Mouse (Mus musculus) WW6 (cell line): ENCODE data around the gene Pid1.

Experiments
- DNase-seq: peaks from one replicate; pipeline ENCODE4 v3.0.0-alpha.2; 2013; ENCODE audit warnings: low read depth, low spot score

The Pid1 gene

DNA sequence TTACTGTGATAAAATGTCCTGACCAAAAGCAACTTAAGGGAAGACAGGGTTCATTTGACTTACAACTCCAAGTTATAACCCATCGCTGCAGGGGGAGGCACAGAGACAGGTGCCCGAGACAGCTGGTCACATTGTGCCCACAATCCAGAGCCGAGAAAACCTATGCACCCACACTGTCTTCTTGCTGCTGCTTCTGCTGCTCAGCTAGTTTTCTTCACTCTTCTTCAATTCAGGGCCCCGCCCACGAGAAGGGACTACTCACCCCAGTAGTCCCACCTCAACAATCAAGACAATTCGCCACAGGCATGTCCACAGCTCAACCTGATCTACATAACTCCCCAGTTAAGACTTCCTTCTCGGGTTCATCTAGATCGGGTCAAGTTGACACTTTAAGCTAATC lies at the start of gene Pid1:
Gene Pid1, minus strand, starts transcription at position 214 of the 400 bp plus-strand sequence.
- DNase-seq, result no peak

DNA sequence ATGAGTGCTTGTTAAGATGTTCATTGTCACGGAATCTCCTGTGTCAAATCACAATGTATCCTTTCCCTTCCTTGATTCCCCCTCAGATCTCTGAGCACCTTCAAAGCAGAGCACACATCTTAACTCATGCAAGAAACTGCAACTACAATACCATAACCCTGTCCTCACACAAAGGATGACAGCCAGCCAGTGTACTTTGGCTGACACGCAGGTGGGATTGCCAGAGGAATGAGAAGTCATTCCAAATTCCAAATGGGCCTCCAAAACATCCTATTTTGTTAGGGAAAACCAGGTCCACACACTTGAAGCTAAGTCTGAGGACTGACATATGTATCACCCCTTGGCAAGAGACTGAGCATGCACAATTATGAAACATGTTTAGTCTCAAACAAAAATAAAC lies 45.5 kb upstream of the Pid1 start:
- no peak for DNase-seq

GRCm38 (mm10) chr1:84408873-84409272 lies 44.9 kb upstream of the Pid1 start:
- DNase-seq, result no peak

- no peak for DNase-seq
These were observed 42.9 kb upstream of the Pid1 start for GRCm38 (mm10) chr1:84406891-84407290.

DNA sequence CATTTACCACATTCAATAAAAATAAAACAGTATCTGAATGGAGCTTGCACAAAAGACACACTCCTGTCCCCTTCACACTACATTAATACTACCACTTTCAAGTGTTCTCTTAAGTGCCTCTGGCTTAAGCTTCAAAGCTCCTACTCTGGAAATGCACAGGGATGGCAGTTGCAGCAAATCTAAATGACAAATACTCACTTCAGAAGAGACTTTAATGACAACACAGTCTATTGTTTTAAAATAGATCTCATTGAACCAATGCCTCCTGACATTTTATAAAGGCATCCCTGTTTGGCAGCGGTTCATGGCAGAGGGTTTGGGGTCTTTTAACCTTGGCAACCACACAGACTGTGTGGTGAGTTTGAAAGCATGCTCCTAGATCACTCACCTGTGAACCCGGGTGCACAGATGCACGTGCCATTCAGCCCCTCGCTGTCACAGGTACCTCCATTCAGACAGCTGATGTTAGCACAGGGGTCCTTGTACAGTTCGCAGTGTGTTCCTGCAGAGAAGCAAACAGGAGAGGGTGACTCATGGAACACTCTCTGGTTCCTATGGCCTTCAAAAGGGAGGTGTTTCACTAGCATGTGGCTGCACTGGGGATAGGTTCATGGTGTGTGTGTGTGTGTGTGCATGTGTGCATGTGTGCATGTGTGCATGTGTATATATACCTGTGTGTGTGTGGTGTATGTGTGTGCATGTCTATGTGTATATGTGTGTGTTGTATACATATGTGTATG lies 41.7 kb upstream of the Pid1 start:
- no peak for DNase-seq

GRCm38 (mm10) chr1:84404880-84405279 lies 40.9 kb upstream of the Pid1 start:
- no peak for DNase-seq

DNA sequence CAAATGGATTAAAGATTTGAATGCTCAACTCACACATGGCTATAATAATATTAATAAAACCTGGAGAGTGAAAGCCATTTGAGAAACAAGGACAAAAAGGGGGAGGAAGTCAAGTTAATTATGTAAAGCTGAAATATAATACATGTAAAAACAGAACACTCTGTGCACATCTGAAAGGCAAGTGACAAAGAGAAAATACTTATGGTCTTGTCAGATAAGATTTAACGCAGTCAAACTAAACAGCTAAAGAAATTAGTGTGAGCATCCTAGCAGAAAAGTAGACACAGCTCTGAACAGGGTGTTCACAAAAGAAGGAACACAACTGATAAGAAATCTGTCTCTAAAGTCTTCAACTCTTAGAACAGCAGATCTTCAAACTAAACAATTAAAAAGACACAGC lies 38.2 kb upstream of the Pid1 start:
- no peak for DNase-seq

DNA sequence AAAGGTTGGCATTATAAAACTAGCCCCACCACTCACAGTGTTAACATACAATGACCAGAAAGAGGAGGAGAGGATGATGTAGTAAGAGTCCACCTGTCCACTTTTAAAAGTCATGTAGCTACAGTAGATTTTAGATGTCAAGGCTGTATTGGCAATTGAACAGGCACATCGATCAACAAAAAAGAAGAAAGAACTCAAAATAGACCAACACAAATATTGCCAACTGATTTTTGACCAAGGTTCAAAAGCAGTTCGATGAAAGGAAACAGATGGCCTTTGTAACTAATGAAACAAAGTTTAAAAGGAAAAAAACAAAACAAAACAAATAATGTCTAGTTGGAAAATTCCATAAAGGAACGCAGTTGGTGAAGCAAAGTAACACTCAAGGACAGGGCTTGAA lies 35.7 kb upstream of the Pid1 start:
- DNase-seq, result no peak

- no peak for DNase-seq
These were observed 35.1 kb upstream of the Pid1 start for GRCm38 (mm10) chr1:84399118-84399517.

GRCm38 (mm10) chr1:84396787-84397186 lies 32.8 kb upstream of the Pid1 start:
- DNase-seq, result no peak

DNA sequence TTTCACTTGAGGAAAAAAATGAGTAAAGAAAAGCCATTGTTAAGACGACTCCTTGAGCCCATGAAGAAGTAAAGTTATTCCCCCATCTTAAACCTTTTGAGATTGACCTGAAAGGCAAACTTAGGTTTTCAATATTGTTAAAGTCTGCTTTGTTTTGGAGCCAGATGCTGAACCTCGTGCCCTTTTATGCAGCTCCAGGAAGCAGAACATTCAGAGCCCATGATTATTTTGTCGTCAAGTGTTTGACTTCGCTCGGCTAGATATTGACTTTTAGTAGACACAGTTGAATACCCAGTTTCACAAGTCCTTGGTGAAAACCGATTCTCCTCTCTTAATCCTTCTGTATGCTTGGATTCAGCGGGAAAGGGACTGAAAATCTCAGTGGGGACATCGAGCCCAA lies 31.9 kb upstream of the Pid1 start:
- no peak for DNase-seq

DNA sequence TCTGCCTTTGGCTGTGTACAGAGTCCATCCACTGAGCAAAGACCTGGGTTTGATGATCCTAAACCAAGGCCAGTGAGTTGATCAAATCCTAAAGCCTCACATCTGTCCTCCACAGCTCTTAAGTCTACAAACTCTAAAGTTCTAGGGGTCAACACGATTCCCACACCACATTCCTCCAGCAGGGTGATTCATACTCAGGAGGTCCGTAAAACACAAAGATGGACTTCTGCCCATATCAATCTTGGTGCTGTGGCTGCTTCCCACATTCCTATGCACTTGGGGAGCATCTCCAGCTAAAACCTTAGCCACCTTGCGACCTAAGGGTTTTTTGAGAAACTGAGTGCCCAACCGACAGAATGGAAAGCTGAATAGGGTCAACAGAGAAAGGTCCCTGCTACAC lies 27.0 kb upstream of the Pid1 start:
- no peak for DNase-seq

GRCm38 (mm10) chr1:84387616-84388015 lies 23.6 kb upstream of the Pid1 start:
- no peak for DNase-seq

- no peak for DNase-seq
These were observed 22.6 kb upstream of the Pid1 start for GRCm38 (mm10) chr1:84386481-84387146.

DNA sequence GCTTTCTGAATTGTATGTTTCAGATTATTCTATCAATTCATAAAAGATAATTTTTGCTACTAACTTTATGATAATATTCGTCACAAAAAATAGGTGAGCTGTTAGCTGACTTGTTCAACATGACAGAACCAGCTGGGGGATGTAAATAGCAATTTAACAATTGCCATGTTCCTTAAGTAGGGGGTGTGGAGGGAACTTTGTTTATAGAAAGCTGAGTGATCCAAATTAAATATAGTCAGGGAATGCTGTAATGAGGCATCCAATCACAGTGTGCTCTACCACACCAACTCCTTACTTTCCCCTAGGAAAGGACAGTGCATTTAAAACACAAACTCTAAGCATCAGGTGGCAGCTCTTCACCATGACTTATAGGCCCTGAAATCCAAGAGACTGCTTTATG lies 18.7 kb upstream of the Pid1 start:
- DNase-seq, result no peak

DNA sequence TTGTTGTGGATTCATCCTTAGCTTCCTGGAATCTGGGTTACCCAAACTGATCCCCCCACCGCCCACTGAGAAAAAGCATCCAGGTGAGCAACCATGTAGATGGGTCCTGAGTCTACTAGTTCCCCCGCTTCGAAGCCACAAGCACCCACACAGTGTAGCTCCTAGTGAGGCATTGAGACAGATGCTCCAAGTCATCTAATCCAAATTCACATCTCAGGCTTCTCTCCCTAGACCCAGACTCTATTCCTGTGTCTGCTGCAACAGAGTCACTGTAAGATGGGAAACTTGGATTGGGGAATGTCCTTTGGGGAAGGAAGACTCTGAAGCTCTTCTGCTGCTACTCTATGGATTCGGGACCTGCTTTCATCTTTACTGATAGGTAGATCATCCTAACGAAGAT lies 18.1 kb upstream of the Pid1 start:
- DNase-seq, result no peak

DNA sequence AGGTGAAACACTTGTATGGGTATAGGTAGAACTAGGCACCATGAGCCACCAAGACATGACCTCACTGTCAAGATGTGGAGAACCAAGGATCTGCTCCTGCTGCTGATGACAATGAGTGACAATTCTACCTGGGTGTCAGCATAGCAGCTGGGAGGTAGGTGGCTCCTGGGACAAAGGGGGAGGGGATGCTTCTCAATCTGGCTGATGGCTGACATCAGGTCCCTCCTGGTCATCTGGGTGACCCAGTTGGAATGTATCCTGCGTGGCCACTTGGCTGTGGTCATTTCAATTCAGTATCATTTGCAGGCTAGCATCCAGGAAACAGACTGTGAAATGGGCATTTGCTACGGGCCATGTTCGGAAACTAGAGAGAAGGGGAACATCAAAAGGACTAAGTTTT lies 16.9 kb upstream of the Pid1 start:
- no peak for DNase-seq

- no peak for DNase-seq
These were observed 3.8 kb upstream of the Pid1 start for GRCm38 (mm10) chr1:84367733-84368132.

- no peak for DNase-seq
These were observed 2.6 kb upstream of the Pid1 start for GRCm38 (mm10) chr1:84366553-84366952.

GRCm38 (mm10) chr1:84362709-84363617 lies 1.0 kb downstream of the Pid1 start:
- DNase-seq, result no peak

- DNase-seq, result no peak
These were observed 1.8 kb downstream of the Pid1 start for GRCm38 (mm10) chr1:84362209-84362608.

DNA sequence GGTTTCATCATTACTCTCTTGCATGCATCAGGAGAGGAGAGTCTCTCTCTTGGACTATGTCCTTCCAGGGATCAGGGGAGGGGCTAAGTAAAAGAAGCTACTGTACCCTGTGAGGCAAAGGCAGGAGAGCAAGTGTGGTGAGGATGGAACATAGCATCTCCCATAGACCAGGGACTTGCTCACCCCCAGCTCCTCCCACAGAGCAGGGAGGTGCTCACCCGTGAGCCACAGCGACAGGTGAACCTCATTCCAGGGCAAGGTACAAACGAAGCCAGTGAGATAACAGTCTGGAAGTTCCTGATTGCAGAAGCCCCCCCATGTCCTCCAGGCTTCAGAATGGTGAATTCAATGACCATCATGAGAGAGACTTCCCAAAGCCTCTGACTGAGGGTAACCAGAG lies 2.6 kb downstream of the Pid1 start:
- DNase-seq, result no peak
